In genomic region chr6:137633626-137634025, GRCm38 (mm10) we compare ENCODE assay signal across 28 mouse cellular contexts. TPM values are rescaled to one million over a fixed set of nuclear protein-coding genes. Genes with fewer than 3 reads are reported as not detected.
DNase-seq lines count a peak whose midpoint lies in the region; ATAC-seq and TF ChIP-seq lines count a peak whose summit lies in the region.
"Had no signal": no experiment of that assay in that cellular context is flagged by ENCODE, and none has a peak within 500 bp of the region (broad histone marks: within the 10 kb centered on the region; RNA-seq: fewer than 3 reads in every experiment).

No protein-coding gene starts in this region.

- TF ChIP-seq CTCF in brain, embryonic 14.5 days (IDR thresholded peaks at IDR 0.05; ENCODE audit: borderline replicate concordance, extremely low read depth, insufficient read depth, insufficient read length): no peak

- no peaks in the 10 kb centered on the region for H3K9me3 ChIP-seq in embryonic facial prominence, embryonic 12.5 days
- H3K9me3 ChIP-seq in limb, embryonic 11.5 days (ENCODE audit: control insufficient read depth, low read length): no peaks in the 10 kb centered on the region
- H3K9me3 ChIP-seq in liver, embryonic 12.5 days (replicated peaks): no peaks in the 10 kb centered on the region
- H3K9me3 ChIP-seq: forebrain, embryonic 15.5 days; hindbrain, embryonic 13.5 days; lung, embryonic 15.5 days; midbrain, embryonic 10.5 days; neural tube, embryonic 12.5 days had no signal

- peak overlapping the region; percentile 52; the same call in 1 of the 2 replicates for H3K27ac ChIP-seq in embryonic facial prominence, embryonic 12.5 days
- no peak overlapping the region for H3K27ac ChIP-seq in limb, embryonic 11.5 days (replicated peaks; ENCODE audit: low read depth, low read length)
- H3K27ac ChIP-seq in liver, embryonic 12.5 days: no peak overlapping the region
- H3K27ac ChIP-seq: forebrain, embryonic 15.5 days; gastrocnemius, adult 2 months; hindbrain, embryonic 13.5 days; left cerebral cortex, adult 2 months; lung, embryonic 15.5 days; midbrain, embryonic 10.5 days; neural tube, embryonic 12.5 days; stomach, postnatal 0 days had no signal

- no peak overlapping the region for H3K9ac ChIP-seq in embryonic facial prominence, embryonic 12.5 days
- no peak overlapping the region for H3K9ac ChIP-seq in limb, embryonic 11.5 days (ENCODE audit: low read length)
- H3K9ac ChIP-seq in liver, embryonic 12.5 days: no peak overlapping the region
- H3K9ac ChIP-seq: forebrain, embryonic 15.5 days; hindbrain, embryonic 13.5 days; lung, embryonic 15.5 days; neural tube, embryonic 12.5 days had no signal

- no peak for TF ChIP-seq POLR2A in brain, embryonic 14.5 days (IDR thresholded peaks at IDR 0.05; ENCODE audit: borderline replicate concordance, extremely low read depth, insufficient read depth, insufficient read length, poor library complexity, severe bottlenecking)

- no peaks in the 10 kb centered on the region for H3K27me3 ChIP-seq in embryonic facial prominence, embryonic 12.5 days
- no peaks in the 10 kb centered on the region for H3K27me3 ChIP-seq in limb, embryonic 11.5 days (ENCODE audit: control insufficient read depth, insufficient read depth, low read length)
- H3K27me3 ChIP-seq in liver, embryonic 12.5 days (replicated peaks): 0 out of 2 replicates have a peak, but pooled peaks cover 3% of the 10 kb centered on the region
- H3K27me3 ChIP-seq: CH12.LX; forebrain, embryonic 15.5 days; hindbrain, embryonic 13.5 days; lung, embryonic 15.5 days; neural tube, embryonic 12.5 days had no signal

- H3K4me2 ChIP-seq in embryonic facial prominence, embryonic 12.5 days (replicated peaks): no peak overlapping the region
- H3K4me2 ChIP-seq in limb, embryonic 11.5 days (ENCODE audit: low read depth, severe bottlenecking): no peak overlapping the region
- no peak overlapping the region for H3K4me2 ChIP-seq in liver, embryonic 12.5 days
- H3K4me2 ChIP-seq: forebrain, embryonic 15.5 days; heart, embryonic 11.5 days; hindbrain, embryonic 13.5 days; lung, embryonic 15.5 days; neural tube, embryonic 12.5 days had no signal

- WGBS in embryonic facial prominence, embryonic 12.5 days: 11% methylated on average over 4 of the region's 4 CpGs
- 12% methylated on average over 4 of the region's 4 CpGs for WGBS in limb, embryonic 11.5 days
- 59% methylated on average over 4 of the region's 4 CpGs for WGBS in liver, embryonic 12.5 days (ENCODE audit: insufficient replicate concordance)

- peak; percentile 26 for DNase-seq in 3T3-L1 (ENCODE audit: low read depth, low spot score)
- peak; percentile 9 for DNase-seq in brain, embryonic 14.5 days (ENCODE audit: low read depth)
- DNase-seq in limb, embryonic 11.5 days (ENCODE audit: low spot score): peak; percentile 67
- DNase-seq in gastrocnemius, postnatal 36 days: no peak
- no peak for DNase-seq in right cerebral cortex, adult 2 months (ENCODE audit: low spot score in 2 of 2)
- DNase-seq: adrenal gland, adult 8-10 months; gastrocnemius, adult 2 months; heart, postnatal 4 days; kidney, adult 8-10 months; kidney, postnatal 10 days; right cerebral cortex, adult 18-20 months; right cerebral cortex, postnatal 4 days; thymus, adult 2 months; thymus, postnatal 4 days had no signal

- peaks cover 8% of the 10 kb centered on the region; the same call in 1 of the 2 replicates for H3K4me1 ChIP-seq in embryonic facial prominence, embryonic 12.5 days
- H3K4me1 ChIP-seq in limb, embryonic 11.5 days (ENCODE audit: control insufficient read depth, insufficient read depth, low read length): peaks cover 2% of the 10 kb centered on the region
- H3K4me1 ChIP-seq in liver, embryonic 12.5 days: 0 out of 2 replicates have a peak, but pooled peaks cover 4% of the 10 kb centered on the region

- no peak for ATAC-seq in embryonic facial prominence, embryonic 12.5 days (ENCODE audit: insufficient number of reproducible peaks, insufficient read depth, low FRiP score, low TSS enrichment)
- no peak for ATAC-seq in limb, embryonic 11.5 days (ENCODE audit: insufficient number of reproducible peaks, low FRiP score, low TSS enrichment, low read depth)
- no peak for ATAC-seq in liver, embryonic 12.5 days
- ATAC-seq: activated CD4-positive, CD25-positive, alpha-beta regulatory T cell, adult 4 months; forebrain, embryonic 15.5 days; intestine, embryonic 16.5 days had no signal

- intact Hi-C loops in gastrocnemius, postnatal 36 days (cut with DNase I): no loop called here

- H3K4me3 ChIP-seq in embryonic facial prominence, embryonic 12.5 days: no peak overlapping the region
- H3K4me3 ChIP-seq in limb, embryonic 11.5 days (ENCODE audit: low read depth, low read length): no peak overlapping the region
- no peak overlapping the region for H3K4me3 ChIP-seq in liver, embryonic 12.5 days
- H3K4me3 ChIP-seq: forebrain, embryonic 15.5 days; gastrocnemius, adult 2 months; hindbrain, embryonic 13.5 days; left cerebral cortex, adult 2 months; lung, embryonic 15.5 days; midbrain, embryonic 10.5 days; myocyte; neural tube, embryonic 12.5 days had no signal

- no peaks in the 10 kb centered on the region for H3K36me3 ChIP-seq in embryonic facial prominence, embryonic 12.5 days
- H3K36me3 ChIP-seq in limb, embryonic 11.5 days (ENCODE audit: control insufficient read depth, insufficient read depth, low read length): no peaks in the 10 kb centered on the region
- no peaks in the 10 kb centered on the region for H3K36me3 ChIP-seq in liver, embryonic 12.5 days
- H3K36me3 ChIP-seq: forebrain, embryonic 15.5 days; hindbrain, embryonic 13.5 days; lung, embryonic 15.5 days; midbrain, embryonic 10.5 days; neural tube, embryonic 12.5 days had no signal

RNA-seq across cellular contexts. Expression of gene Eps8, which starts 21.1 kb away (rescaled TPM):
- polyA plus RNA-seq in brain, embryonic 14.5 days (2012; rRNA removed): 5.7 and 8.0 TPM in 2 replicates
- polyA plus RNA-seq in embryonic facial prominence, embryonic 12.5 days (2016; fragmentation: Nextera tagmentation; extraction: Ambion mirVana): 22.3 and 24.0 TPM in 2 replicates
- 8.3 and 8.6 TPM in 2 replicates for polyA plus RNA-seq in limb, embryonic 11.5 days (2014; fragmentation: Nextera tagmentation; extraction: Ambion mirVana)
- 1 to 10 TPM; 4.5 to 4.6 TPM for total RNA-seq in gastrocnemius, postnatal 36 days (2021)
- polyA plus RNA-seq in liver, embryonic 12.5 days (2016; fragmentation: Nextera tagmentation; extraction: Ambion mirVana): 1.5 and 1.7 TPM in 2 replicates

Comparison
In these comparisons a context has a peak if more than half of its experiments do, and no peak if none do; other contexts are left out.
1. DNase-seq: peak in 3T3-L1 (single experiment), brain, embryonic 14.5 days (single experiment) and limb, embryonic 11.5 days (single experiment); none in gastrocnemius, postnatal 36 days (0 of 2) and right cerebral cortex, adult 2 months (0 of 2).